Mouse (Mus musculus) kidney, postnatal 0 days (tissue): ENCODE measurements around the gene C2cd4b. TPM values are rescaled to one million over a fixed set of nuclear protein-coding genes. Genes with fewer than 3 reads are reported as not detected.
A peak's percentile ranks its signal among the peaks of the same experiment; 100 is the strongest.

ENCODE experiments used
- ATAC-seq: fragments of 200-750 bp; cut with Nextera tagmentation; replicated peaks from 2 replicates; pipeline ENCODE4 v1.8.0; 2017; ENCODE audit warnings: low read depth, moderate number of reproducible peaks, moderate TSS enrichment, moderate library complexity; ENCODE audit not compliant: low FRiP score
- DNase-seq: peaks from one replicate; pipeline ENCODE4 v3.0.0-alpha.2; 2016; ENCODE audit warnings: low spot score
- H3K27ac ChIP-seq: fragments of 300-500 bp; sonication (generic); 2 replicates; pipeline ENCODE4 v1.5.1; 2014; ENCODE audit warnings: mild to moderate bottlenecking
- H3K27me3 ChIP-seq: fragments of 300-500 bp; sonication (generic); 2 replicates; pipeline ENCODE4 v1.6.1; 2014; ENCODE audit warnings: low read length, mixed read lengths; ENCODE audit not compliant: insufficient read depth
- H3K36me3 ChIP-seq: fragments of 300-500 bp; sonication (generic); 2 replicates; pipeline ENCODE4 v1.6.1; 2014; ENCODE audit warnings: low read length, mixed read lengths; ENCODE audit not compliant: insufficient read depth
- H3K4me1 ChIP-seq: fragments of 300-500 bp; sonication (generic); replicated peaks from 2 replicates; pipeline ENCODE4 v1.6.1; 2014; ENCODE audit warnings: antibody characterized with exemption, low read length, mixed read lengths; ENCODE audit not compliant: insufficient read depth
- H3K4me2 ChIP-seq: fragments of 300-500 bp; sonication (generic); 2 replicates; pipeline ENCODE4 v1.6.1; 2014; ENCODE audit warnings: mild to moderate bottlenecking, low read length, moderate library complexity, mixed read lengths
- H3K4me3 ChIP-seq: fragments of 300-500 bp; sonication (generic); replicated peaks from 2 replicates; pipeline ENCODE4 v1.5.1; 2014; ENCODE audit warnings: low read depth, low read length
- H3K9ac ChIP-seq: fragments of 300-500 bp; sonication (generic); 2 replicates; pipeline ENCODE4 v1.6.1; 2014; ENCODE audit warnings: low read depth, low read length
- H3K9me3 ChIP-seq: fragments of 300-500 bp; sonication (generic); replicated peaks from 2 replicates; pipeline ENCODE4 v1.6.1; 2016; ENCODE audit warnings: low read length, inconsistent platforms, mixed read lengths
- CTCF ChIP-seq: IDR thresholded peaks from 2 replicates; pipeline ENCODE4 v1.5.1; 2016; ENCODE audit warnings: antibody characterized with exemption, low read depth, mild to moderate bottlenecking, moderate library complexity
- WGBS: fragments of 180-500 bp; shearing (Covaris S2); extraction: QIAGEN DNeasy Blood & Tissue Kit; methylation state at CpG from one replicate; pipeline ENCODE4 v1.1.7; 2014; 5-methylcytosine and 5-hydroxymethylcytosine counted together
- polyA plus RNA-seq: library from polyadenylated mRNA; unstranded; fragments of >200 nt; fragmentation: Nextera tagmentation; extraction: Ambion mirVana; gene quantifications from 2 replicates; pipeline ENCODE4 v1.2.1, GENCODE M21; 2015

C2cd4b gene
- polyA plus RNA-seq, 1 experiment from 2014 or later, result 0.54 TPM

GRCm38 (mm10) chr9:67768843-67769242 is 9.6 kb downstream of the C2cd4b start:
- TF ChIP-seq CTCF, result no peak
- no peaks in the 10 kb centered on the region for H3K27me3 ChIP-seq
- no peak for ATAC-seq

GRCm38 (mm10) chr9:67769401-67769800 is 10.2 kb downstream of the C2cd4b start:
- no peaks in the 10 kb centered on the region for H3K4me1 ChIP-seq
- 94% methylated on average over 1 of the region's 1 CpGs for WGBS
- ATAC-seq (no peak), DNase-seq (no peak)
- H3K27me3 ChIP-seq, result no peaks in the 10 kb centered on the region
- H3K4me3 ChIP-seq, result no peak overlapping the region
- TF ChIP-seq CTCF, result no peak
- no peak overlapping the region for H3K9ac ChIP-seq
- no peaks in the 10 kb centered on the region for H3K36me3 ChIP-seq
- no peaks in the 10 kb centered on the region for H3K9me3 ChIP-seq
- no peak overlapping the region for H3K27ac ChIP-seq
- H3K4me2 ChIP-seq, result no peak overlapping the region

More at GRCm38 (mm10) chr9:67768843-67769242, 9.6 kb downstream of the C2cd4b start:
- Histone ChIP-seq H3K4me1 (no peaks in the 10 kb centered on the region), H3K4me3 (no peak overlapping the region), H3K27ac (no peak overlapping the region), H3K4me2 (no peak overlapping the region), H3K9me3 (no peaks in the 10 kb centered on the region), H3K9ac (no peak overlapping the region), H3K36me3 (no peaks in the 10 kb centered on the region)
- DNase-seq, result no peak
- WGBS, result 70% methylated on average over 4 of the region's 4 CpGs

- TF ChIP-seq CTCF, result no peak
- H3K36me3 ChIP-seq, result no peaks in the 10 kb centered on the region
- H3K27me3 ChIP-seq, result no peaks in the 10 kb centered on the region
- no peak overlapping the region for H3K27ac ChIP-seq
- H3K9me3 ChIP-seq, result no peaks in the 10 kb centered on the region
- no peak overlapping the region for H3K4me3 ChIP-seq
- H3K4me1 ChIP-seq, result no peaks in the 10 kb centered on the region
- no peak overlapping the region for H3K9ac ChIP-seq
- no peak for DNase-seq
- H3K4me2 ChIP-seq, result no peak overlapping the region
- ATAC-seq, result no peak
- 68% methylated on average over 7 of the region's 7 CpGs for WGBS
Observed at GRCm38 (mm10) chr9:67771293-67771692, 12.1 kb downstream of the C2cd4b start.

GRCm38 (mm10) chr9:67774201-67774600 is 15.0 kb downstream of the C2cd4b start:
- Histone ChIP-seq H3K27ac (no peak overlapping the region), H3K36me3 (no peaks in the 10 kb centered on the region), H3K4me1 (no peaks in the 10 kb centered on the region), H3K9me3 (no peaks in the 10 kb centered on the region), H3K4me2 (no peak overlapping the region), H3K4me3 (no peak overlapping the region), H3K27me3 (no peaks in the 10 kb centered on the region), H3K9ac (no peak overlapping the region)
- no peak for TF ChIP-seq CTCF
- ATAC-seq (no peak), DNase-seq (no peak)
- WGBS, result 68% methylated on average over 6 of the region's 6 CpGs

GRCm38 (mm10) chr9:67778553-67778952 is 19.3 kb downstream of the C2cd4b start:
- ATAC-seq, result no peak
- whole genome bisulfite sequencing, result 6% methylated on average over 8 of the region's 8 CpGs

GRCm38 (mm10) chr9:67782786-67783185 is 23.5 kb downstream of the C2cd4b start:
- Histone ChIP-seq H3K4me3 (no peak overlapping the region), H3K9me3 (no peaks in the 10 kb centered on the region), H3K27ac (no peak overlapping the region), H3K9ac (no peak overlapping the region), H3K27me3 (no peaks in the 10 kb centered on the region), H3K36me3 (no peaks in the 10 kb centered on the region), H3K4me1 (no peaks in the 10 kb centered on the region), H3K4me2 (no peak overlapping the region)
- no peak for ATAC-seq
- no peak for TF ChIP-seq CTCF
- DNase-seq, result no peak
- 63% methylated on average over 6 of the region's 6 CpGs for WGBS

More at GRCm38 (mm10) chr9:67778553-67778952, 19.3 kb downstream of the C2cd4b start:
- DNase-seq, result peak; percentile 43
- Histone ChIP-seq H3K9ac (no peak overlapping the region), H3K9me3 (no peaks in the 10 kb centered on the region), H3K4me2 (no peak overlapping the region), H3K4me3 (no peak overlapping the region), H3K36me3 (no peaks in the 10 kb centered on the region), H3K4me1 (no peaks in the 10 kb centered on the region), H3K27ac (no peak overlapping the region), H3K27me3 (no peaks in the 10 kb centered on the region)
- no peak for TF ChIP-seq CTCF

- 85% methylated on average over 3 of the region's 3 CpGs for WGBS
- no peak overlapping the region for H3K27ac ChIP-seq
- no peak for TF ChIP-seq CTCF
- no peaks in the 10 kb centered on the region for H3K27me3 ChIP-seq
- ATAC-seq (no peak), DNase-seq (no peak)
- H3K9ac ChIP-seq, result no peak overlapping the region
- no peak overlapping the region for H3K4me2 ChIP-seq
- no peak overlapping the region for H3K4me3 ChIP-seq
- H3K36me3 ChIP-seq, result no peaks in the 10 kb centered on the region
- no peaks in the 10 kb centered on the region for H3K4me1 ChIP-seq
- no peaks in the 10 kb centered on the region for H3K9me3 ChIP-seq
Observed at GRCm38 (mm10) chr9:67783464-67783863, 24.2 kb downstream of the C2cd4b start.
